Mouse (Mus musculus) kidney, adult 2 months (tissue): ENCODE measurements around the gene Rnf212b.

Experiments used
- CTCF ChIP-seq: fragments of 200-500 bp; conservative IDR thresholded peaks from 2 replicates; pipeline ENCODE4 v1.5.1; 2011; ENCODE audit warnings: low read depth, mild to moderate bottlenecking, control low read depth, low read length, moderate library complexity, mixed read lengths; ENCODE audit not compliant: insufficient read depth, insufficient read length
- POLR2A ChIP-seq: fragments of 200-500 bp; IDR thresholded peaks from one replicate; pipeline ENCODE4 v1.6.1; 2011; ENCODE audit warnings: low read depth, low read length, control low read depth

DNA sequence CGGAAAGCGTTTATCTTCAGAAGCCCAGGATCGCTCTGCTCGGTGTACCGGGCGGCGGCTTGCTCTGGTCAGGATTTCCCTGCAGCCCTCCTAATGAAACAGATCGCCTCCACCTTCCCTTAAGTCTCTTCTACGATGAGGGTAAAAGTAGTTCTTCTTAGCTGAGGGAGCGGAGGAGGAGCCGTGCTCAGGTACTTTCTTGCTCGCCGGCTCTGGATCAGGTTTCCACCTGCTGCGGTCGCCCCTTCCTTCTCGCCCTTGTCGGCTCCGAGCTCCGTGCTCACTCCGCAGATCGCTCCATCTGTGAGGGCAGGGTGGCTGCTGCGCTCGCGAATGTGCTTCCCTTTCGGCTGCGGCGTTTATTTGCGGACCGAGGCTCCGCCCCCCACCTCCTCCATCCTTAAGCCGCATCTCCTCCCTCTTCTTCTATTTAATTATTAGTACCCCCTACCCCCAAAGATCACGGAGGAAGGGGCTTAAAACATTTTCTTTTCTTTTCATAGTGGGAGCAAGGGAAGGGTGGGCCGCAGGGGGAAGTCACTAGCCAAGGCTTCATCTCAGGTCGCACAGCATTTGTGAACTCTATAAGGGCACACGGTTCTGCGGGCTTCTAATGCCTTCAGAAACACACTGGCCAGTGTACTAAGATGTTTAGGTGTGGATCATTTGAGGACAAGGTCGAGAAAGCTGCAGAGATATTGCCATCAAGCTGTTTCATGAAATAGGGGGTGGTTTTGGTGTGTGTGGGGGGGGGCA lies 32.2 kb upstream of the Rnf212b start, which contains the start of gene Slc7a8:
- TF ChIP-seq CTCF (no peak), POLR2A (peak; percentile 82)
